Mouse (Mus musculus) MEL (cell line): Measurements from ENCODE around the gene Myt1l. TPM values are rescaled to one million over a fixed set of nuclear protein-coding genes. Genes with fewer than 3 reads are reported as not detected.

Experiments used
- DNase-seq: peaks from one replicate; pipeline ENCODE4 v3.0.0; 2011; ENCODE audit warnings: low read depth, low spot score
- H3K27ac ChIP-seq: 2 replicates; pipeline ENCODE4 v1.5.1; 2012; ENCODE audit warnings: low read depth, mild to moderate bottlenecking, control low read depth, low read length, moderate library complexity; ENCODE audit not compliant: control insufficient read depth
- H3K27me3 ChIP-seq, 2 experiments: fragments of 150-350 bp in 1 of 2; sonication (generic) in 1 of 2; 2 replicates each; pipeline ENCODE4 v1.6.1; 2012; ENCODE audit warnings: low read length in 2 of 2, mild to moderate bottlenecking in 2 of 2, improper control_type of control experiment in 1 of 2, moderate library complexity in 1 of 2; ENCODE audit not compliant: insufficient read depth in 2 of 2, control insufficient read depth in 1 of 2
- H3K36me3 ChIP-seq, 2 experiments: 2 replicates each; pipeline ENCODE4 v1.6.1; 2012 to 2014; ENCODE audit warnings: low read length in 2 of 2, improper control_type of control experiment in 1 of 2, inconsistent platforms in 1 of 2, mild to moderate bottlenecking in 1 of 2; ENCODE audit not compliant: insufficient read depth in 2 of 2, control insufficient read depth in 1 of 2
- H3K4me1 ChIP-seq, 2 experiments: fragments of 150-350 bp in 1 of 2; sonication (generic) in 1 of 2; 2 replicates each; pipeline ENCODE4 v1.6.1; 2012; ENCODE audit warnings: low read length in 2 of 2, improper control_type of control experiment in 1 of 2, mild to moderate bottlenecking in 1 of 2; ENCODE audit not compliant: insufficient read depth in 2 of 2, control insufficient read depth in 1 of 2
- H3K4me3 ChIP-seq, 2 experiments: fragments of 150-350 bp in 1 of 2; sonication (generic) in 1 of 2; 2 replicates each; pipeline ENCODE4 v1.5.1; 2012; ENCODE audit warnings: low read depth in 2 of 2, low read length in 2 of 2, mild to moderate bottlenecking in 2 of 2, moderate library complexity in 2 of 2, control low read depth in 1 of 2, improper control_type of control experiment in 1 of 2; ENCODE audit not compliant: control insufficient read depth in 1 of 2, insufficient read depth in 1 of 2
- H3K79me2 ChIP-seq: 2 replicates; pipeline ENCODE4 v1.6.1; 2012; ENCODE audit warnings: mild to moderate bottlenecking, low read length, moderate library complexity; ENCODE audit not compliant: control insufficient read depth, poor library complexity, insufficient read depth
- H3K9ac ChIP-seq: 2 replicates; pipeline ENCODE4 v1.6.1; 2012; ENCODE audit warnings: low read depth, mild to moderate bottlenecking, control low read depth, low read length, moderate library complexity; ENCODE audit not compliant: control insufficient read depth, poor library complexity, severe bottlenecking
- H3K9me3 ChIP-seq: fragments of 150-350 bp; sonication (generic); replicated peaks from 2 replicates; pipeline ENCODE4 v1.6.1; 2012; ENCODE audit warnings: mild to moderate bottlenecking, low read length, improper control_type of control experiment, moderate library complexity; ENCODE audit not compliant: insufficient read depth
- BHLHE40 ChIP-seq: IDR thresholded peaks from 2 replicates; pipeline ENCODE4 v1.6.1; 2012; ENCODE audit warnings: low read depth, mild to moderate bottlenecking, inconsistent platforms, low read length, improper control_type of control experiment, borderline replicate concordance
- CHD1 ChIP-seq: IDR thresholded peaks from 2 replicates; pipeline ENCODE4 v1.6.1; 2012; ENCODE audit warnings: low read depth, mild to moderate bottlenecking, inconsistent platforms, low read length, improper control_type of control experiment
- CTCF ChIP-seq, 3 experiments: IDR thresholded peaks in 2 of 3; conservative IDR thresholded peaks in 1 of 3; 2 replicates each; pipeline ENCODE4 v1.5.1; 2011 to 2012; ENCODE audit warnings: low read length in 3 of 3, low read depth in 2 of 3, mild to moderate bottlenecking in 2 of 3, improper control_type of control experiment in 1 of 3, inconsistent platforms in 1 of 3, mixed read lengths in 1 of 3, moderate library complexity in 1 of 3; ENCODE audit not compliant: control insufficient read depth in 1 of 3, insufficient read depth in 1 of 3, poor library complexity in 1 of 3, severe bottlenecking in 1 of 3
- E2F4 ChIP-seq: IDR thresholded peaks from 2 replicates; pipeline ENCODE4 v1.6.1; 2011; ENCODE audit warnings: low read depth, low read length, improper control_type of control experiment, borderline replicate concordance
- GATA1 ChIP-seq: IDR thresholded peaks from 2 replicates; pipeline ENCODE4 v1.6.1; 2011; ENCODE audit warnings: low read depth, low read length, improper control_type of control experiment
- HCFC1 ChIP-seq: IDR thresholded peaks from 2 replicates; pipeline ENCODE4 v1.6.1; 2012; ENCODE audit warnings: low read depth, mild to moderate bottlenecking, inconsistent platforms, low read length, improper control_type of control experiment, moderate library complexity
- MAZ ChIP-seq: IDR thresholded peaks from 2 replicates; pipeline ENCODE4 v1.6.1; 2012; ENCODE audit warnings: low read depth, mild to moderate bottlenecking, inconsistent platforms, low read length, improper control_type of control experiment
- MXI1 ChIP-seq: IDR thresholded peaks from 2 replicates; pipeline ENCODE4 v1.6.1; 2011; ENCODE audit warnings: mild to moderate bottlenecking, low read depth, low read length, improper control_type of control experiment
- MYB ChIP-seq: IDR thresholded peaks from 2 replicates; pipeline ENCODE4 v1.6.1; 2011; ENCODE audit warnings: mild to moderate bottlenecking, low read depth, low read length, improper control_type of control experiment
- MYC ChIP-seq: IDR thresholded peaks from 2 replicates; pipeline ENCODE4 v1.6.1; 2011; ENCODE audit warnings: low read depth, mild to moderate bottlenecking, low read length, improper control_type of control experiment, moderate library complexity
- NRF1 ChIP-seq: IDR thresholded peaks from 2 replicates; pipeline ENCODE4 v1.6.1; 2014; ENCODE audit warnings: low read depth, mild to moderate bottlenecking, inconsistent platforms, low read length, improper control_type of control experiment, moderate library complexity; ENCODE audit not compliant: poor library complexity, insufficient read depth, severe bottlenecking
- POLR2AphosphoS5 ChIP-seq: IDR thresholded peaks from 2 replicates; pipeline ENCODE4 v1.6.1; 2012; ENCODE audit warnings: low read depth, borderline replicate concordance, mild to moderate bottlenecking, inconsistent platforms, low read length, moderate library complexity, mixed read lengths
- RAD21 ChIP-seq: IDR thresholded peaks from 2 replicates; pipeline ENCODE4 v1.6.1; 2011; ENCODE audit warnings: mild to moderate bottlenecking, low read depth, low read length, improper control_type of control experiment
- RCOR1 ChIP-seq: IDR thresholded peaks from 2 replicates; pipeline ENCODE4 v1.6.1; 2012; ENCODE audit warnings: low read depth, mild to moderate bottlenecking, inconsistent platforms, low read length, improper control_type of control experiment
- SMC3 ChIP-seq: IDR thresholded peaks from 2 replicates; pipeline ENCODE4 v1.6.1; 2011; ENCODE audit warnings: low read depth, low read length, improper control_type of control experiment
- UBTF ChIP-seq: IDR thresholded peaks from 2 replicates; pipeline ENCODE4 v1.6.1; 2012; ENCODE audit warnings: low read depth, mild to moderate bottlenecking, inconsistent platforms, low read length, improper control_type of control experiment, moderate library complexity, borderline replicate concordance; ENCODE audit not compliant: insufficient read depth
- ZNF384 ChIP-seq: IDR thresholded peaks from 2 replicates; pipeline ENCODE4 v1.6.1; 2012; ENCODE audit warnings: low read depth, mild to moderate bottlenecking, inconsistent platforms, low read length, improper control_type of control experiment
- polyA plus RNA-seq, 2 experiments: library from polyadenylated mRNA; stranded (reverse) in 1 of 2; unstranded in 1 of 2; fragments of >175 nt in 1 of 2; fragments of >200 nt in 1 of 2; gene quantifications; 2 replicates each; pipeline versions ENCODE4 v1.2.1 to v1.2.4; 2012; ENCODE audit warnings: low replicate concordance in 2 of 2, low read depth in 1 of 2; ENCODE audit not compliant: insufficient read length in 2 of 2, insufficient read depth in 1 of 2, missing spikeins in 1 of 2
- total RNA-seq: library from RNA; depleted of rRNA; stranded (reverse); fragments of 300-350 nt; gene quantifications from 2 replicates; pipeline ENCODE4 v1.2.3, GENCODE M21; 2012

Myt1l gene
- total and polyA plus RNA-seq, 3 experiments = not detected

GRCm38 (mm10) chr12:29570351-29570750 lies 42.2 kb downstream of the Myt1l start:
- Histone ChIP-seq H3K79me2 (no peaks in the 10 kb centered on the region), H3K4me1 (no peaks in the 10 kb centered on the region), H3K36me3 (no peaks in the 10 kb centered on the region), H3K9ac (no peak overlapping the region), H3K4me3 (no peak overlapping the region), H3K9me3 (no peaks in the 10 kb centered on the region), H3K27me3 (no peaks in the 10 kb centered on the region), H3K27ac (no peak overlapping the region)
- no peak for TF ChIP-seq RCOR1
- DNase-seq = no peak

DNA sequence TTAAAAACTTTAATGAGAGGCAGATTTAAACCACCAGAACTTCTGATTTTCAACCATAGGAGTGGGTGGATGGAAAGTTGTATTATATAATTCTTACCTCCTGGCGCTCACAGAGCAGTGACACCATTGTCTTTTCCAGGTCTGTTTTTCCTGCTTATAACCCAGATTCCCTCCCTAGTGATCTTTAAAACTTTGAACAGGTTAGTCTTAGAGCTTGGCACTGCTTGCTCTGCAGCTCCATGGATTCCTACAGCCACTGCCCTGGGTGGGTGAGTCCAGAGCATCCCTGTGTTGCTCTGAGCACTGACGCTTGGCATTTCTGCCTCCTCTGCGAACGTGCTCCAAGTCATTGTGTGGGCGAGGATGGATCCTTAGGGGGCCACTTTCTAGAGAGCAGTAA lies 43.4 kb downstream of the Myt1l start:
- no peak overlapping the region for H3K9ac ChIP-seq
- H3K27ac ChIP-seq = no peak overlapping the region
- no peaks in the 10 kb centered on the region for H3K79me2 ChIP-seq
- no peaks in the 10 kb centered on the region for H3K4me1 ChIP-seq
- TF ChIP-seq MYC = no peak
- no peaks in the 10 kb centered on the region for H3K9me3 ChIP-seq
- no peak overlapping the region for H3K4me3 ChIP-seq
- H3K27me3 ChIP-seq = no peaks in the 10 kb centered on the region
- no peaks in the 10 kb centered on the region for H3K36me3 ChIP-seq
- no peak for DNase-seq

DNA sequence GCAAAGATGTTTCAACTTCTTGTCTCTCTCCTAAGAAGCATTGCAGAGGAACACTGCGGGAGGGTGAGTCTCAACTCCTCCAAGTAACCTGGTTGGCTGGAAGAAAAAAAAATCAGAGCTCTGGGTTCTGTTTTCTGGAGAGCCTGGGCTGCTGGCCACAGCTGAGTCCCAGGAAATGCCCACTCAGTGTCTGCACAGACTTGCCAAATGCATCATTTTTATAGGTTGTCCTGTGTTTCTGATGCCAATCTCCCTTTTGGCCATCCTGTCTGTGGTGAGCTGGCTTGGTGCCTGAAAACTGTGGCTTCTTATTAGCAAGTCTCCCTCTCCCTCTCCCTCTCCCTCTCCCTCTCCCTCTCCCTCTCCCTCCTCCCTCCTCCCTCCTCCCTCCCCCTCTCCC lies 65.6 kb downstream of the Myt1l start:
- Histone ChIP-seq H3K79me2 (no peaks in the 10 kb centered on the region), H3K9me3 (no peaks in the 10 kb centered on the region), H3K4me1 (no peaks in the 10 kb centered on the region), H3K27ac (no peak overlapping the region), H3K27me3 (no peaks in the 10 kb centered on the region), H3K9ac (no peak overlapping the region), H3K36me3 (no peaks in the 10 kb centered on the region), H3K4me3 (no peak overlapping the region)
- DNase-seq = no peak
- no peak for TF ChIP-seq POLR2AphosphoS5
- no peak for TF ChIP-seq MXI1
- no peak for TF ChIP-seq UBTF
- TF ChIP-seq MYB = no peak
- no peak for TF ChIP-seq ZNF384
- no peak for TF ChIP-seq CTCF (IDR thresholded peaks at IDR 0.05 in 2 of 3, conservative IDR thresholded peaks at IDR 0.05 in 1 of 3; ENCODE audit: control insufficient read depth in 1 of 3, insufficient read depth in 1 of 3, low read depth in 2 of 3, low read length in 3 of 3, poor library complexity in 1 of 3, severe bottlenecking in 1 of 3)
- no peak for TF ChIP-seq NRF1
- no peak for TF ChIP-seq CHD1
- no peak for TF ChIP-seq BHLHE40
- TF ChIP-seq E2F4 = no peak
- TF ChIP-seq MAZ = no peak
- TF ChIP-seq MYC = no peak
- no peak for TF ChIP-seq GATA1
- TF ChIP-seq RAD21 = no peak
- no peak for TF ChIP-seq SMC3
- no peak for TF ChIP-seq RCOR1
- TF ChIP-seq HCFC1 = no peak
